Mouse (Mus musculus) brown adipose tissue, adult 24 weeks (tissue): ENCODE measurements at regions not wholly inside any gene's neighbourhood (a gene's known extent, or its start where the extent isn't known, plus 50 kb on each side); places are given as distances from the start of the nearest gene placed in this dataset.

Source experiments
- H3K27ac ChIP-seq: fragments of 200-500 bp; replicated peaks from 2 replicates; pipeline ENCODE4 v1.5.1; 2012; ENCODE audit warnings: low read depth, mild to moderate bottlenecking, low read length
- H3K4me1 ChIP-seq: fragments of 200-500 bp; 2 replicates; pipeline ENCODE4 v1.6.1; 2012; ENCODE audit warnings: low read length, mixed read lengths; ENCODE audit not compliant: control insufficient read depth, insufficient read depth, insufficient read length
- H3K4me3 ChIP-seq: fragments of 200-500 bp; 2 replicates; pipeline ENCODE4 v1.5.1; 2012; ENCODE audit warnings: low read depth, mild to moderate bottlenecking, low read length, moderate library complexity; ENCODE audit not compliant: insufficient read depth

GRCm38 (mm10) chr5:51045872-51046271, 521.7 kb downstream of the Ppargc1a start:
- Histone ChIP-seq H3K27ac (no peak overlapping the region), H3K4me1 (no peaks in the 10 kb centered on the region), H3K4me3 (no peak overlapping the region)

- Histone ChIP-seq H3K4me1 (no peaks in the 10 kb centered on the region), H3K4me3 (no peak overlapping the region), H3K27ac (peak overlapping the region; percentile 98)
Observed at GRCm38 (mm10) chr5:51041541-51042217, 525.8 kb downstream of the Ppargc1a start.

GRCm38 (mm10) chr5:51040926-51041325, 526.6 kb downstream of the Ppargc1a start:
- H3K4me1 ChIP-seq, result no peaks in the 10 kb centered on the region
- H3K27ac ChIP-seq, result no peak overlapping the region
- no peak overlapping the region for H3K4me3 ChIP-seq

GRCm38 (mm10) chr5:51040463-51040862, 527.1 kb downstream of the Ppargc1a start:
- Histone ChIP-seq H3K27ac (peak overlapping the region; percentile 95), H3K4me3 (no peak overlapping the region), H3K4me1 (no peaks in the 10 kb centered on the region)

DNA sequence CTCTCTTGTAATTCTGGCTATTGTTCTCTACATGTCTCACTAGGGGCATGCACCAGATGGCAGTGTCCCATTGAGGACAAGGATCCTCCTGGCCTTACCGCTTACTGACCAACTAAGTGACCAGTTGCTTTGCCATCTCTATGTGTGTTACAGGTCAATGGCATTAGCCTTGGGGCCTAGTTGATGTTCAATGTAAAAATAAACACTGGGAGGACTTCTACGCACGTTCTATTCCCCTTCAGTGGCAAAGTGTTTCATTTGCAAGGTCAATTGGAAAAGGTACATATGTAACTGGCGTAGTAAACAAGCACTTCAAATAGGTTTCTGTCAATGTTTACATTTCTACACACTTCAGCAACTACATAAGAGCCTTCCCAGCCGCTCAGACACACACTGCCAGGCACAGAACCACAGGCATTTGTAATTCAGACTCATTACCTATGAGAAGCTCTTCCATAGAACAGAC, 527.8 kb downstream of the Ppargc1a start:
- H3K4me3 ChIP-seq, result no peak overlapping the region
- H3K27ac ChIP-seq, result peak overlapping the region; percentile 95
- no peaks in the 10 kb centered on the region for H3K4me1 ChIP-seq

DNA sequence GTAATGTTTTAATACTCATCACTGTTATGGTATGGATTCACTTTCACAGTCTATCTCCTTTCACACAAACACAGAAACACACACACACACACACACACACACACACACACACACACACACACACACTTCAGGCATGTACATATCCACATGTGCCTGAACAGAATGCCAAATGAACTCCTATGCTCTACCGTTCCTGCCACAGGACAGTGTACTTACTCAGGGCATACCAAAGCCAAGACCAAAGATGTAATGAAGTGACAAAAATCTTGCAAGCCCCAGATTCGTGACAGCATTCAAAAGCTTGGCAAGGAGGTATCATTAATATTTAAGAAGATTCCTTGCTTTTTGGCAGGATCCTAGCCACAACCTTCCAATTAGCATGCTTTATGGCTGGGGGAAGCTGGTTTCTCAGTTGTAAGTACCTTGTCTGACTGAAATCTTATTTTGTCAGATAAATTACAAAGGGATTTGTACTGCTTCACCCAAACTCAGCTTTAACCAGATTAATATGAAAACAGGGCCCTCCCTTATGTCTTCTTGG, 531.0 kb downstream of the Ppargc1a start:
- no peak overlapping the region for H3K4me3 ChIP-seq
- no peak overlapping the region for H3K27ac ChIP-seq
- no peaks in the 10 kb centered on the region for H3K4me1 ChIP-seq

DNA sequence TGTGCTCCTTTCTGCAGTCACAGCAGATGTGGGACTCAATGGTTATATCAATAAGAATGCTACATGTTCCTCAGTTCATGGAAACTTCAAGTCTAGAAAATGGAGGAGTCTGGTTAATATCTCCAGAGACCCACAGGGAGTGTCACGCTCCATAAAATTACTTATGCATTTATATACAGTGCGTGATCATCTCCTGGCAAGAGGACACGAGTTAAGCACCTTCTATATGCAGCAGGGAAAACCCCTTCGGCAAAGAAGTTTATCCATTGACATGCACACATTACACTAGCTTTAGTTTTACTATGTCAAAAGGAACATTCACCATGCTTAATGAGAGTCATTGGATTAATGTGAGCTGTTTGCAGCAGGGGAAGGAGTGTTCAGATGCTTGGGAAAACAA, 538.6 kb downstream of the Ppargc1a start:
- Histone ChIP-seq H3K4me1 (no peaks in the 10 kb centered on the region), H3K4me3 (no peak overlapping the region), H3K27ac (no peak overlapping the region)

DNA sequence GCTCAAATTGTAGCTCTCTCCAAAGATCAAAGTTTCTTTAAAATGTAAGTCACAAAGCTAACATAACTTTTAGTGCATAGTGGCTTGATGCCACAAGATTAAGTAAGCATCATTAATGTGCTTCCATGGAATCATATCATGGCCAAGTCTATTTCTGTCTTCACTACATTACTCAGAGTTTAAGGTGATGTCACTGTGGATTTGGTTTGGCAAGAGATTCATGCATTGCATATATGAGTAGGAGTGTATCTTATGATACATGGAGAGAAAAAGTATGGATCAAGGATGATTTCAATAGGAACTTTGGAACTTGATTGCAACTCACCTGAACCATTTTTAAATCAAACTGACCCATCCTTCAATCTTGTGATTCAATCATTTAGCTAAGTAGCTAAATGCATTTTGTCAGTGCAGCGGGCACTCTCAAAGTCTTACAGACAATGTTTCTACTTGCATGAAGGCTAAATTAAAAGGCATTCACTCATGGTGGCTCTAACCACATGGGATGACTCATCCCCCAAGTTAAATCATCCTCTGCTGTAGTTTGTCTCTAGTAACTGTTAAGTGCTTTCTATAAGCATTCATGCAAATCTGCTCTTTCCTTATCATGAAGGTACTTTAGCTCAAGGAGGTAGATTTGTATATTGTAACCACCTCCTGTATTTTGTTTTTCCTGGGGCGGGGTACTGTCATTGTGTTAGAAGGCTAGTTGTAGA, 576.5 kb downstream of the Ppargc1a start:
- H3K4me3 ChIP-seq, result no peak overlapping the region
- H3K27ac ChIP-seq, result no peak overlapping the region

More for the DNA sequence above, 576.5 kb downstream of the Ppargc1a start:
- H3K4me1 ChIP-seq, result no peaks in the 10 kb centered on the region
